8 mouse cellular contexts compared by ENCODE assay signal in the genomic region with DNA sequence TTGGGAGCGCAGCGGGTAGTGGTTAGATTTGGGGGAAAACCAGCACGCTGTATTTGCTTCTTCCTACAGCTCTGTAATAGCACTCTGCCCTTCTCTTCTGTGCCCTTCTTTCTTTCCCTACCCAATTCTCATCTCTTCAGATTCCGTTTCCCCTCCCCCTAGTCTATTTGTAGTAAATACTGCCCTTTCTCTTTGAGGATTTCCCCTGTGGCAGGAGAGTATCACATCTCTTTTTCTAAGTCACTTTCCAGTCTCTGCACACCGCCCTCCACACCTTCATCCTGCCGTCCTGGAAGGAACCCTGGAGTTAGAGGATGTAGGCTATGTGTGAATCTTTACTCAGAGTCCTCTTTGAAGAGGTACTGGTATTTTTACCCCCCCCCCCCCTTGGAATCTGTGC. TPM values are rescaled to one million over a fixed set of nuclear protein-coding genes. Genes with fewer than 3 reads are reported as not detected.
DNase-seq lines count a peak whose midpoint lies in the region; ATAC-seq lines count a peak whose summit lies in the region.

No protein-coding gene starts in this region.

- peaks cover 17% of the 10 kb centered on the region for H3K4me1 ChIP-seq in heart, embryonic 10.5 days
- H3K4me1 ChIP-seq in hindbrain, embryonic 13.5 days (replicated peaks), result peaks cover 34% of the 10 kb centered on the region
- H3K4me1 ChIP-seq in midbrain, embryonic 13.5 days (replicated peaks), result peaks cover 38% of the 10 kb centered on the region

- 15% methylated on average over 6 of the region's 6 CpGs for WGBS in heart, embryonic 10.5 days
- 5% methylated on average over 6 of the region's 6 CpGs for WGBS in hindbrain, embryonic 13.5 days
- 3% methylated on average over 6 of the region's 6 CpGs for WGBS in midbrain, embryonic 13.5 days

- peak overlapping the region; percentile 84 for H3K9ac ChIP-seq in hindbrain, embryonic 13.5 days
- H3K9ac ChIP-seq in midbrain, embryonic 13.5 days (replicated peaks), result peak overlapping the region; percentile 80

- no peaks in the 10 kb centered on the region for H3K9me3 ChIP-seq in heart, embryonic 10.5 days
- H3K9me3 ChIP-seq in hindbrain, embryonic 13.5 days, result no peaks in the 10 kb centered on the region
- H3K9me3 ChIP-seq in midbrain, embryonic 13.5 days, result no peaks in the 10 kb centered on the region

- intact Hi-C loops in heart, postnatal 14 days (cut with DNase I), result loop anchor here (2.0 to 10.0 kb wide), 5 partner anchors 17 to 351 kb away; a partner anchor contains a TSS

- ATAC-seq in hindbrain, embryonic 13.5 days (ENCODE audit: low FRiP score), result no peak
- ATAC-seq in midbrain, embryonic 13.5 days, result no peak

- H3K4me3 ChIP-seq in heart, embryonic 10.5 days, result peak overlapping the region; percentile 84
- peak overlapping the region; percentile 81 for H3K4me3 ChIP-seq in hindbrain, embryonic 13.5 days
- peak overlapping the region; percentile 77 for H3K4me3 ChIP-seq in midbrain, embryonic 13.5 days (replicated peaks)

- H3K36me3 ChIP-seq in heart, embryonic 10.5 days, result peaks cover 10% of the 10 kb centered on the region; the same call in 1 of the 2 replicates
- H3K36me3 ChIP-seq in hindbrain, embryonic 13.5 days, result no peaks in the 10 kb centered on the region
- no peaks in the 10 kb centered on the region; the same call in 1 of the 2 replicates for H3K36me3 ChIP-seq in midbrain, embryonic 13.5 days

- H3K4me2 ChIP-seq in hindbrain, embryonic 13.5 days, result peak overlapping the region; percentile 73
- peak overlapping the region; percentile 82 for H3K4me2 ChIP-seq in midbrain, embryonic 13.5 days (replicated peaks)

- DNase-seq in heart, embryonic 10.5 days (ENCODE audit: low spot score), result no peak
- no peak for DNase-seq in heart, postnatal 14 days
- peak; percentile 14 for DNase-seq in ES-CJ7 (ENCODE audit: low read depth, low spot score)
- no peak for DNase-seq in cerebellum, postnatal 14 days
- no peak for DNase-seq in layer of hippocampus, adult 8-10 months (ENCODE audit: low spot score in 2 of 2)
- DNase-seq in left cerebral cortex, adult 11 months (ENCODE audit: low spot score), result no peak

- H3K27me3 ChIP-seq in heart, embryonic 10.5 days (ENCODE audit: insufficient read depth, poor library complexity, severe bottlenecking), result peaks cover 8% of the 10 kb centered on the region; the same call in 1 of the 2 replicates
- H3K27me3 ChIP-seq in hindbrain, embryonic 13.5 days, result no peaks in the 10 kb centered on the region
- no peaks in the 10 kb centered on the region for H3K27me3 ChIP-seq in midbrain, embryonic 13.5 days

- H3K27ac ChIP-seq in heart, embryonic 10.5 days, result no peak overlapping the region
- no peak overlapping the region for H3K27ac ChIP-seq in hindbrain, embryonic 13.5 days
- no peak overlapping the region for H3K27ac ChIP-seq in midbrain, embryonic 13.5 days

RNA-seq across cellular contexts. Expression of a gene that starts 1.9 kb away (rescaled TPM):
- polyA plus RNA-seq in heart, embryonic 10.5 days (2016; fragmentation: Nextera tagmentation; extraction: Ambion mirVana), result 4.8 and 7.2 TPM in 2 replicates
- total RNA-seq in heart, postnatal 14 days (2021), result 10 to 100 TPM; 13.5 to 17.1 TPM
- polyA plus RNA-seq in hindbrain, embryonic 13.5 days (2015; fragmentation: Nextera tagmentation; extraction: Ambion mirVana), result 19.9 and 22.3 TPM in 2 replicates
- polyA plus RNA-seq in midbrain, embryonic 13.5 days (2015; fragmentation: Nextera tagmentation; extraction: Ambion mirVana), result 21.6 and 22.4 TPM in 2 replicates
- total RNA-seq in layer of hippocampus, adult 8-10 months (2022), result 10 to 100 TPM; 37.0 to 42.0 (median 40.7) TPM
